Comparison of ENCODE assay signal across 16 mouse cellular contexts in the genomic region with DNA sequence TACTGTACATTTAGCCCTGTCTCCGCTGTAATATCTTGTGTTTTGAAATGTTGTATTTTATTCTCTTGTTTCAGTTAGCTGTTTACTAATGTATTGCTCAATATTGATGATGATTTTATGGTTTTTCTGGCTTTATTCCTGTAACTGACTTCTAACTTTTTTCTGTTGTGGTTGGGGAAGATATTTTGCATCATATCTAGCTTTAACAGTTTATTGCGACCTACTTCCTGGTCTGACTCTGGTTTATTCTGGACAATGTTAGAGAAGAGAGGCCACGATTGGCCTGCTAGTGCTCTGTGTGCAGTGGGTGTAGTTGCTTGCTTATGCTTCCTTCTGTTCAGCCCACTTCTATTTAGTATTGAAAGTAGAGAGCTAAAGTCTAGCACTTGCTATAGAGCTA.
DNase-seq lines count a peak whose midpoint lies in the region; ATAC-seq and TF ChIP-seq lines count a peak whose summit lies in the region.
"Had no signal": no experiment of that assay in that cellular context is flagged by ENCODE, and none has a peak within 500 bp of the region (broad histone marks: within the 10 kb centered on the region; RNA-seq: fewer than 3 reads in every experiment).

No protein-coding gene starts in this region.

- H3K27me3 ChIP-seq in liver, adult 2 months (ENCODE audit: control insufficient read depth, insufficient read depth, low read length), result no peaks in the 10 kb centered on the region
- H3K27me3 ChIP-seq in liver, embryonic 11.5 days (replicated peaks; ENCODE audit: control insufficient read depth, insufficient read depth, low read length), result no peaks in the 10 kb centered on the region
- H3K27me3 ChIP-seq in intestine, postnatal 0 days (replicated peaks; ENCODE audit: control insufficient read depth, insufficient read depth, low read length), result no peaks in the 10 kb centered on the region
- no peaks in the 10 kb centered on the region for H3K27me3 ChIP-seq in small intestine, adult 2 months (ENCODE audit: control insufficient read depth, insufficient read depth, low read length)
- H3K27me3 ChIP-seq in hindbrain, embryonic 14.5 days (ENCODE audit: control insufficient read depth, insufficient read depth, low read length), result no peaks in the 10 kb centered on the region
- H3K27me3 ChIP-seq in forebrain, embryonic 15.5 days, result no peaks in the 10 kb centered on the region
- H3K27me3 ChIP-seq: heart, embryonic 13.5 days; midbrain, embryonic 13.5 days; neural tube, embryonic 12.5 days had no signal

- no peak overlapping the region for H3K4me2 ChIP-seq in liver, embryonic 11.5 days
- no peak overlapping the region for H3K4me2 ChIP-seq in intestine, postnatal 0 days (replicated peaks; ENCODE audit: low read depth)
- H3K4me2 ChIP-seq in hindbrain, embryonic 14.5 days (replicated peaks), result no peak overlapping the region
- no peak overlapping the region for H3K4me2 ChIP-seq in forebrain, embryonic 15.5 days (replicated peaks)
- H3K4me2 ChIP-seq: heart, embryonic 13.5 days; lung, embryonic 14.5 days; midbrain, embryonic 13.5 days; neural tube, embryonic 12.5 days had no signal

- no peaks in the 10 kb centered on the region; the same call in 1 of the 2 replicates for H3K4me1 ChIP-seq in liver, adult 2 months (ENCODE audit: control insufficient read depth, insufficient read depth, low read length)
- peaks cover 10% of the 10 kb centered on the region for H3K4me1 ChIP-seq in liver, embryonic 11.5 days (replicated peaks; ENCODE audit: control insufficient read depth, insufficient read depth, low read length)
- H3K4me1 ChIP-seq in intestine, postnatal 0 days (replicated peaks; ENCODE audit: control insufficient read depth, insufficient read depth, low read length), result peaks cover 7% of the 10 kb centered on the region; the same call in 1 of the 2 replicates
- peaks cover 18% of the 10 kb centered on the region; the same call in 1 of the 2 replicates for H3K4me1 ChIP-seq in small intestine, adult 2 months (ENCODE audit: control insufficient read depth, insufficient read depth, insufficient read length, low read length)
- no peaks in the 10 kb centered on the region for H3K4me1 ChIP-seq in hindbrain, embryonic 14.5 days (replicated peaks; ENCODE audit: control insufficient read depth, insufficient read depth, low read length)
- H3K4me1 ChIP-seq in forebrain, embryonic 15.5 days, result no peaks in the 10 kb centered on the region
- H3K4me1 ChIP-seq: midbrain, embryonic 13.5 days; neural tube, embryonic 12.5 days had no signal

- 53% methylated on average over 3 of the region's 3 CpGs for WGBS in liver, adult 2 months
- WGBS in liver, embryonic 11.5 days, result 60% methylated on average over 3 of the region's 3 CpGs
- WGBS in intestine, postnatal 0 days, result 27% methylated on average over 3 of the region's 3 CpGs
- 31% methylated on average over 3 of the region's 3 CpGs for WGBS in small intestine, adult 2 months
- 89% methylated on average over 3 of the region's 3 CpGs for WGBS in hindbrain, embryonic 14.5 days
- WGBS in forebrain, embryonic 15.5 days, result 92% methylated on average over 3 of the region's 3 CpGs

- no peak overlapping the region for H3K4me3 ChIP-seq in liver, adult 2 months (ENCODE audit: insufficient read depth, low read depth, low read length)
- no peak overlapping the region for H3K4me3 ChIP-seq in liver, embryonic 11.5 days (ENCODE audit: low read depth, low read length)
- H3K4me3 ChIP-seq in intestine, postnatal 0 days (ENCODE audit: low read depth, low read length), result no peak overlapping the region
- H3K4me3 ChIP-seq in small intestine, adult 2 months (ENCODE audit: low read depth, low read length), result no peak overlapping the region
- H3K4me3 ChIP-seq in hindbrain, embryonic 14.5 days (replicated peaks; ENCODE audit: low read length), result no peak overlapping the region
- H3K4me3 ChIP-seq in forebrain, embryonic 15.5 days, result no peak overlapping the region
- H3K4me3 ChIP-seq: erythroblast, embryonic 14.5 days; heart, embryonic 13.5 days; midbrain, embryonic 13.5 days; neural tube, embryonic 12.5 days had no signal

- no peak for ATAC-seq in liver, embryonic 11.5 days (replicated peaks; ENCODE audit: low FRiP score)
- peak; percentile 77 for ATAC-seq in intestine, postnatal 0 days
- no peak for ATAC-seq in hindbrain, embryonic 14.5 days (ENCODE audit: low FRiP score)
- no peak for ATAC-seq in forebrain, embryonic 15.5 days (replicated peaks)
- ATAC-seq: hindbrain, embryonic 16.5 days; midbrain, embryonic 13.5 days had no signal

- no peak overlapping the region for H3K9ac ChIP-seq in liver, adult 2 months (ENCODE audit: low read depth, low read length)
- no peak overlapping the region for H3K9ac ChIP-seq in liver, embryonic 11.5 days (ENCODE audit: low read depth, low read length)
- H3K9ac ChIP-seq in intestine, postnatal 0 days (ENCODE audit: low read depth, low read length), result no peak overlapping the region
- no peak overlapping the region for H3K9ac ChIP-seq in hindbrain, embryonic 14.5 days
- no peak overlapping the region for H3K9ac ChIP-seq in forebrain, embryonic 15.5 days (replicated peaks)
- H3K9ac ChIP-seq: heart, embryonic 13.5 days; lung, embryonic 14.5 days; midbrain, embryonic 13.5 days; neural tube, embryonic 12.5 days had no signal

- H3K27ac ChIP-seq in liver, adult 2 months (replicated peaks; ENCODE audit: insufficient read depth, low read depth, low read length), result no peak overlapping the region
- H3K27ac ChIP-seq in liver, embryonic 11.5 days (ENCODE audit: low read depth, low read length), result no peak overlapping the region
- H3K27ac ChIP-seq in intestine, postnatal 0 days (ENCODE audit: low read depth, low read length), result no peak overlapping the region
- H3K27ac ChIP-seq in small intestine, adult 2 months (ENCODE audit: insufficient read depth, low read depth, low read length), result peak overlapping the region; percentile 24
- no peak overlapping the region for H3K27ac ChIP-seq in hindbrain, embryonic 14.5 days
- no peak overlapping the region for H3K27ac ChIP-seq in forebrain, embryonic 15.5 days (replicated peaks)
- H3K27ac ChIP-seq: heart, embryonic 13.5 days; kidney, postnatal 0 days; midbrain, embryonic 13.5 days; neural tube, embryonic 12.5 days had no signal

- H3K79me2 ChIP-seq in liver, adult 2 months (ENCODE audit: control insufficient read depth, insufficient read depth, low read length), result peaks cover 12% of the 10 kb centered on the region; the same call in 1 of the 2 replicates

- no peak for TF ChIP-seq POLR2A in liver, adult 2 months (IDR thresholded peaks at IDR 0.05; ENCODE audit: extremely low read depth, insufficient read depth, low read length)
- no peak for TF ChIP-seq POLR2A in small intestine, adult 2 months (IDR thresholded peaks at IDR 0.05; ENCODE audit: low read depth, low read length)

- TF ChIP-seq CTCF in liver, adult 2 months (IDR thresholded peaks at IDR 0.05; ENCODE audit: low read depth, low read length), result no peak
- TF ChIP-seq CTCF in intestine, postnatal 0 days (IDR thresholded peaks at IDR 0.05; ENCODE audit: low read depth), result no peak
- no peak for TF ChIP-seq CTCF in small intestine, adult 2 months (IDR thresholded peaks at IDR 0.05; ENCODE audit: extremely low read depth, insufficient read length, insufficient replicate concordance, low read depth, low read length)

- no peaks in the 10 kb centered on the region for H3K36me3 ChIP-seq in liver, adult 2 months (ENCODE audit: control insufficient read depth, insufficient read depth, low read length)
- no peaks in the 10 kb centered on the region for H3K36me3 ChIP-seq in liver, embryonic 11.5 days (ENCODE audit: control insufficient read depth, insufficient read depth, low read length)
- H3K36me3 ChIP-seq in intestine, postnatal 0 days (ENCODE audit: control insufficient read depth, insufficient read depth), result no peaks in the 10 kb centered on the region
- H3K36me3 ChIP-seq in small intestine, adult 2 months (ENCODE audit: control insufficient read depth, insufficient read depth, low read length), result no peaks in the 10 kb centered on the region
- H3K36me3 ChIP-seq in hindbrain, embryonic 14.5 days (replicated peaks; ENCODE audit: control insufficient read depth, insufficient read depth), result no peaks in the 10 kb centered on the region
- no peaks in the 10 kb centered on the region for H3K36me3 ChIP-seq in forebrain, embryonic 15.5 days
- H3K36me3 ChIP-seq: midbrain, embryonic 13.5 days; neural tube, embryonic 12.5 days had no signal

- H3K9me3 ChIP-seq in liver, embryonic 11.5 days (ENCODE audit: control insufficient read depth, low read length), result no peaks in the 10 kb centered on the region
- H3K9me3 ChIP-seq in intestine, postnatal 0 days (ENCODE audit: control insufficient read depth), result no peaks in the 10 kb centered on the region
- no peaks in the 10 kb centered on the region for H3K9me3 ChIP-seq in hindbrain, embryonic 14.5 days (ENCODE audit: control insufficient read depth, low read length)
- H3K9me3 ChIP-seq in forebrain, embryonic 15.5 days, result no peaks in the 10 kb centered on the region
- H3K9me3 ChIP-seq: heart, embryonic 13.5 days; midbrain, embryonic 13.5 days; neural tube, embryonic 12.5 days had no signal

- peak; percentile 26 for DNase-seq in liver, adult 2 months (ENCODE audit: extremely low read depth, low read depth, low spot score)
- DNase-seq in liver, embryonic 11.5 days (ENCODE audit: low spot score), result no peak
- DNase-seq in MEL-GATA-1-ER (ENCODE audit: extremely low read depth, low read depth), result peak; percentile 58
- DNase-seq in hindbrain, embryonic 14.5 days (ENCODE audit: low spot score), result no peak
- DNase-seq in frontal cortex, postnatal 36 days (ENCODE audit: low spot score in 2 of 2), result no peak
- DNase-seq: cerebellum, adult 2 months; lung, embryonic 14.5 days had no signal

Comparison
In these comparisons a context has a peak if more than half of its experiments do, and no peak if none do; other contexts are left out.
1. DNase-seq: peak in liver, adult 2 months (single experiment) and MEL-GATA-1-ER (single experiment); none in liver, embryonic 11.5 days (single experiment), hindbrain, embryonic 14.5 days (single experiment) and frontal cortex, postnatal 36 days (0 of 2).